Mouse (Mus musculus) mature B cell (primary cell): ENCODE data around the gene Wwox.

Experiments
- in situ Hi-C: fragments of 300-500 bp; cut with MboI; formaldehyde crosslinking; loops from 2 replicates; pipeline ENCODE4 v1.14.3; 2019

Gene Wwox

GRCm38 (mm10) chr8:115008624-115009620 lies 569.5 kb downstream of the Wwox start:
- in situ Hi-C loops, result no loop called here

- in situ Hi-C loops, result no loop called here
Observed at GRCm38 (mm10) chr8:115009897-115010768, 570.7 kb downstream of the Wwox start.

GRCm38 (mm10) chr8:115010769-115011073 lies 571.3 kb downstream of the Wwox start:
- in situ Hi-C loops, result no loop called here

GRCm38 (mm10) chr8:115019661-115020060 lies 580.2 kb downstream of the Wwox start:
- in situ Hi-C loops, result no loop called here

GRCm38 (mm10) chr8:115021731-115022130 lies 582.3 kb downstream of the Wwox start:
- in situ Hi-C loops, result no loop called here

GRCm38 (mm10) chr8:115024062-115024461 lies 584.6 kb downstream of the Wwox start:
- in situ Hi-C loops, result no loop called here

GRCm38 (mm10) chr8:115025390-115026098 lies 586.1 kb downstream of the Wwox start:
- in situ Hi-C loops, result no loop called here

- in situ Hi-C loops, result no loop called here
Observed at GRCm38 (mm10) chr8:115026201-115026600, 586.7 kb downstream of the Wwox start.

- in situ Hi-C loops, result no loop called here
Observed at GRCm38 (mm10) chr8:115033194-115033593, 593.7 kb downstream of the Wwox start.

GRCm38 (mm10) chr8:115036016-115036415 lies 596.6 kb downstream of the Wwox start:
- in situ Hi-C loops, result no loop called here

GRCm38 (mm10) chr8:115038426-115038825 lies 599.0 kb downstream of the Wwox start:
- in situ Hi-C loops, result no loop called here

- in situ Hi-C loops, result no loop called here
Observed at GRCm38 (mm10) chr8:115045746-115046145, 606.3 kb downstream of the Wwox start.

- in situ Hi-C loops, result no loop called here
Observed at GRCm38 (mm10) chr8:115046496-115046895, 607.0 kb downstream of the Wwox start.

- in situ Hi-C loops, result no loop called here
Observed at GRCm38 (mm10) chr8:115058193-115058835, 618.9 kb downstream of the Wwox start.

- in situ Hi-C loops, result no loop called here
Observed at GRCm38 (mm10) chr8:115063623-115064022, 624.2 kb downstream of the Wwox start.

- in situ Hi-C loops, result no loop called here
Observed at GRCm38 (mm10) chr8:115064691-115065090, 625.2 kb downstream of the Wwox start.

GRCm38 (mm10) chr8:115065386-115065785 lies 625.9 kb downstream of the Wwox start:
- in situ Hi-C loops, result no loop called here

- in situ Hi-C loops, result no loop called here
Observed at GRCm38 (mm10) chr8:115066550-115067058, 627.1 kb downstream of the Wwox start.

GRCm38 (mm10) chr8:115068723-115069122 lies 629.3 kb downstream of the Wwox start:
- in situ Hi-C loops, result no loop called here

GRCm38 (mm10) chr8:115070225-115070624 lies 630.8 kb downstream of the Wwox start:
- in situ Hi-C loops, result no loop called here

- in situ Hi-C loops, result no loop called here
Observed at GRCm38 (mm10) chr8:115071231-115071630, 631.8 kb downstream of the Wwox start.
